Mouse (Mus musculus) small intestine, adult 2 months (tissue): ENCODE results near the gene Enam. TPM values are rescaled to one million over a fixed set of nuclear protein-coding genes. Genes with fewer than 3 reads are reported as not detected.
A peak's percentile ranks its signal among the peaks of the same experiment; 100 is the strongest.

Experiments used
- H3K27ac ChIP-seq: fragments of 200-500 bp; 2 replicates; pipeline ENCODE4 v1.5.1; 2012; ENCODE audit warnings: low read depth, low read length, control low read depth, inconsistent platforms; ENCODE audit not compliant: insufficient read depth
- H3K27me3 ChIP-seq: fragments of 200-500 bp; 2 replicates; pipeline ENCODE4 v1.6.1; 2012; ENCODE audit warnings: mild to moderate bottlenecking, moderate library complexity, low read length, inconsistent platforms; ENCODE audit not compliant: control insufficient read depth, insufficient read depth
- H3K36me3 ChIP-seq: fragments of 200-500 bp; 2 replicates; pipeline ENCODE4 v1.6.1; 2012; ENCODE audit warnings: mild to moderate bottlenecking, low read length, control low read depth, inconsistent platforms; ENCODE audit not compliant: control insufficient read depth, insufficient read depth
- H3K4me1 ChIP-seq: fragments of 200-500 bp; 2 replicates; pipeline ENCODE4 v1.6.1; 2012; ENCODE audit warnings: low read length, inconsistent platforms, mixed read lengths; ENCODE audit not compliant: control insufficient read depth, insufficient read depth, insufficient read length
- H3K4me3 ChIP-seq: fragments of 200-500 bp; 2 replicates; pipeline ENCODE4 v1.5.1; 2012; ENCODE audit warnings: low read depth, mild to moderate bottlenecking, control low read depth, inconsistent platforms, low read length, moderate library complexity
- CTCF ChIP-seq: fragments of 200-500 bp; IDR thresholded peaks from 2 replicates; pipeline ENCODE4 v1.5.1; 2012; ENCODE audit warnings: low read depth, mild to moderate bottlenecking, control low read depth, inconsistent platforms, low read length, moderate library complexity, mixed read lengths; ENCODE audit not compliant: insufficient replicate concordance, insufficient read length; ENCODE audit errors: extremely low read depth
- POLR2A ChIP-seq: fragments of 200-500 bp; IDR thresholded peaks from 2 replicates; pipeline ENCODE4 v1.6.1; 2012; ENCODE audit warnings: low read depth, mild to moderate bottlenecking, control low read depth, inconsistent platforms, low read length, moderate library complexity
- WGBS: fragments of 180-500 bp; shearing (Covaris S2); methylation state at CpG from one replicate; pipeline ENCODE4 v1.1.7; 2018; 5-methylcytosine and 5-hydroxymethylcytosine counted together
- polyA plus RNA-seq: library from polyadenylated mRNA; depleted of rRNA; stranded (reverse); fragments of >200 nt; gene quantifications from 2 replicates; pipeline ENCODE4 v1.2.3, GENCODE M21; 2012

Enam gene
- polyA plus RNA-seq, 1 experiment, result 0.06 TPM

- no peaks in the 10 kb centered on the region for H3K4me1 ChIP-seq
- 49% methylated on average over 1 of the region's 1 CpGs for WGBS
- no peaks in the 10 kb centered on the region for H3K27me3 ChIP-seq
- TF ChIP-seq POLR2A (no peak), CTCF (no peak)
- H3K27ac ChIP-seq, result peak overlapping the region; percentile 51
- no peaks in the 10 kb centered on the region for H3K36me3 ChIP-seq
- no peak overlapping the region for H3K4me3 ChIP-seq
These were observed 20.8 kb downstream of the Enam start for GRCm38 (mm10) chr5:88508555-88508954.

- TF ChIP-seq CTCF, result no peak
- Histone ChIP-seq H3K27ac (peak overlapping the region; percentile 6), H3K4me1 (no peaks in the 10 kb centered on the region), H3K27me3 (no peaks in the 10 kb centered on the region), H3K36me3 (no peaks in the 10 kb centered on the region), H3K4me3 (no peak overlapping the region)
- WGBS, result 76% methylated on average over 1 of the region's 1 CpGs
These were observed 21.2 kb downstream of the Enam start for GRCm38 (mm10) chr5:88508990-88509389.

GRCm38 (mm10) chr5:88519232-88519631 is 31.5 kb downstream of the Enam start:
- Histone ChIP-seq H3K4me1 (no peaks in the 10 kb centered on the region), H3K36me3 (no peaks in the 10 kb centered on the region), H3K27ac (no peak overlapping the region), H3K4me3 (no peak overlapping the region), H3K27me3 (no peaks in the 10 kb centered on the region)
- WGBS, result 1% methylated on average over 2 of the region's 2 CpGs
- TF ChIP-seq POLR2A (no peak), CTCF (no peak)

- no peak for TF ChIP-seq POLR2A
- no peak for TF ChIP-seq CTCF
- no peaks in the 10 kb centered on the region for H3K4me1 ChIP-seq
- WGBS, result 86% methylated on average over 3 of the region's 3 CpGs
- no peaks in the 10 kb centered on the region for H3K36me3 ChIP-seq
- H3K4me3 ChIP-seq, result no peak within 1 kb of the TSS
- no peak within 1 kb of the TSS for H3K27ac ChIP-seq
- H3K27me3 ChIP-seq, result no peaks in the 10 kb centered on the region
These were observed 39.9 kb downstream of the Enam start, which contains the start of gene Jchain for GRCm38 (mm10) chr5:88527657-88528056. TSS of gene Jchain (minus strand) at chr5:88527891.

GRCm38 (mm10) chr5:88530908-88531307 is 43.1 kb downstream of the Enam start:
- 56% methylated on average over 1 of the region's 1 CpGs for WGBS
- TF ChIP-seq POLR2A (no peak), CTCF (no peak)
- H3K36me3 ChIP-seq, result no peaks in the 10 kb centered on the region
- H3K27ac ChIP-seq, result peak overlapping the region; percentile 59; the same call in 1 of the 2 replicates
- H3K4me3 ChIP-seq, result no peak overlapping the region
- no peaks in the 10 kb centered on the region for H3K27me3 ChIP-seq
- no peaks in the 10 kb centered on the region for H3K4me1 ChIP-seq

GRCm38 (mm10) chr5:88534697-88535096 is 46.9 kb downstream of the Enam start:
- TF ChIP-seq CTCF (no peak), POLR2A (no peak)

GRCm38 (mm10) chr5:88540845-88541244 is 53.1 kb downstream of the Enam start:
- TF ChIP-seq CTCF, result no peak
- no peak for TF ChIP-seq POLR2A

More at GRCm38 (mm10) chr5:88534697-88535096, 46.9 kb downstream of the Enam start:
- no peaks in the 10 kb centered on the region for H3K27me3 ChIP-seq
- H3K4me1 ChIP-seq, result no peaks in the 10 kb centered on the region
- 77% methylated on average over 3 of the region's 3 CpGs for WGBS
- no peak overlapping the region for H3K4me3 ChIP-seq
- no peaks in the 10 kb centered on the region for H3K36me3 ChIP-seq
- H3K27ac ChIP-seq, result no peak overlapping the region

More at GRCm38 (mm10) chr5:88540845-88541244, 53.1 kb downstream of the Enam start:
- Histone ChIP-seq H3K36me3 (no peaks in the 10 kb centered on the region), H3K4me1 (no peaks in the 10 kb centered on the region), H3K4me3 (no peak overlapping the region), H3K27me3 (no peaks in the 10 kb centered on the region), H3K27ac (peak overlapping the region; percentile 39; the same call in 1 of the 2 replicates)
